Mouse (Mus musculus): ENCODE measurements around the gene Eif4e2. TPM values are rescaled to one million over a fixed set of nuclear protein-coding genes. Genes with fewer than 3 reads are reported as not detected.
A peak's percentile ranks its signal among the peaks of the same experiment; 100 is the strongest.

Gene Eif4e2
- polyA plus RNA-seq, 1 experiment from 2014 or later = 176 TPM

- no peak for ATAC-seq (ENCODE audit: insufficient number of reproducible peaks, low FRiP score, low TSS enrichment, low read depth)
- Histone ChIP-seq H3K9me3 (no peaks in the 10 kb centered on the region), H3K4me2 (no peak overlapping the region), H3K27ac (no peak overlapping the region), H3K27me3 (no peaks in the 10 kb centered on the region), H3K4me3 (no peak overlapping the region), H3K9ac (no peak overlapping the region), H3K36me3 (peaks cover 45% of the 10 kb centered on the region), H3K4me1 (no peaks in the 10 kb centered on the region)
- 60% methylated on average over 8 of the region's 8 CpGs for WGBS
Measured at GRCm38 (mm10) chr1:87239056-87239455, 25.3 kb downstream of the Eif4e2 start.

- no peak for ATAC-seq (ENCODE audit: insufficient number of reproducible peaks, low FRiP score, low TSS enrichment, low read depth)
- Histone ChIP-seq H3K4me1 (peaks cover 13% of the 10 kb centered on the region), H3K36me3 (peaks cover 17% of the 10 kb centered on the region), H3K9me3 (no peaks in the 10 kb centered on the region), H3K4me2 (no peak overlapping the region), H3K27ac (no peak overlapping the region), H3K27me3 (no peaks in the 10 kb centered on the region), H3K9ac (no peak overlapping the region), H3K4me3 (no peak overlapping the region)
- 70% methylated on average over 8 of the region's 8 CpGs for WGBS
Measured at GRCm38 (mm10) chr1:87243021-87243420, 29.3 kb downstream of the Eif4e2 start.

DNA sequence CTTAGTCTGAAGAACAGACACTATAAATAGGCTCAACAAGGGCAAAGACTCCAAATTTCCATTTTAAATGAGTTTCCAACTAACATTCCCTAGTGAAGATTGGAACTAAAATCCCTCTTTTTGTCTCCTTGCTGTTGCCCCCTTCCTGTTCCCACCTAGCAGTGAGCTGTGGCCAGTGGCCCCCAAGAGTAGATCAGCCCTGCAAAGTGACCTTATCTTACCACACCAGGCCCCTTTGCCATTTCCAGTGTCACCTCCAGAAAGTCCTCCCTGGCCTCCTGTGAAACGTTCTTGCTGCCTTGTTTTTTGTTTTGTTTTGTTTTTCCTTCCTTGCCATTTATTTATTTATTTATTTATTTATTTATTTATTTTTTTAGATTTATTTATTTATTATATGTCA is 31.7 kb downstream of the Eif4e2 start:
- no peaks in the 10 kb centered on the region for H3K9me3 ChIP-seq
- no peak overlapping the region for H3K4me2 ChIP-seq
- H3K4me1 ChIP-seq = peaks cover 13% of the 10 kb centered on the region
- no peak for ATAC-seq (ENCODE audit: insufficient number of reproducible peaks, low FRiP score, low TSS enrichment, low read depth)
- no peak overlapping the region for H3K9ac ChIP-seq
- 0 out of 2 replicates have a peak, but pooled peaks cover 2% of the 10 kb centered on the region for H3K36me3 ChIP-seq
- no peaks in the 10 kb centered on the region for H3K27me3 ChIP-seq
- WGBS = 43% methylated on average over 1 of the region's 1 CpGs
- no peak overlapping the region for H3K4me3 ChIP-seq
- H3K27ac ChIP-seq = no peak overlapping the region

GRCm38 (mm10) chr1:87245929-87246815 is 32.5 kb downstream of the Eif4e2 start:
- Histone ChIP-seq H3K9me3 (no peaks in the 10 kb centered on the region), H3K9ac (no peak overlapping the region), H3K36me3 (0 out of 2 replicates have a peak, but pooled peaks cover 2% of the 10 kb centered on the region), H3K4me1 (peaks cover 13% of the 10 kb centered on the region), H3K27ac (no peak overlapping the region), H3K27me3 (no peaks in the 10 kb centered on the region), H3K4me3 (peak overlapping the region; percentile 1; the same call in 1 of the 2 replicates), H3K4me2 (peak overlapping the region; percentile 33; the same call in 1 of the 2 replicates)
- peak; percentile 56; the same call in 1 of the 2 replicates for ATAC-seq (ENCODE audit: insufficient number of reproducible peaks, low FRiP score, low TSS enrichment, low read depth)
- 26% methylated on average over 22 of the region's 22 CpGs for WGBS

DNA sequence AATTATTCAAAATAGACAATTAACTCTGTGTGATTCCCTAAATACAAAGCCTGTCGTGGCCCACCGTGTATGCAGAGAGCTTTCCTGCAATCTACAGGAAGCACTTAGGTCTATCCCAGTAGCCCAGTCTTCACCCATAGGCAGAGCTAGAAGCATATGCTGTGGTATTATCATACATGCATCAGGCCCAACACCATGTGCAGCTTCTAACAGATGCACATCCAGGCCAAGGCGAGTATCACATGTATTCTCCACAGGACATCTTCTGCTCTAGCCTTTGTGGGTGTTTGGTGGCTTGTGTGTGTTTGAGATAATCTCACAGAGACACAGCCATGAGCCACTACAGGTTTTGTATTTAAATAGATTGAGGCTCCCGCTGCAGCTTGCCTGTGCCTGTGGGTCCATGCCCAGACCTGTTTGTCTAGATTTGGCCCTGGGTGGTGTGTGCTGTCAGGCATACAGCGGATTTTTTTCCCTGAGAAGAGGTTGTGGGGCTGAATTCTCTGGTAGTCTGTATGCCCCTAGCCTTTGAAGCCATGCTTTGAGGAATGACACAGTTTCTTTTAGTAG is 38.4 kb downstream of the Eif4e2 start:
- WGBS = 57% methylated on average over 5 of the region's 5 CpGs
- H3K36me3 ChIP-seq = no peaks in the 10 kb centered on the region
- no peaks in the 10 kb centered on the region for H3K27me3 ChIP-seq
- ATAC-seq (ENCODE audit: insufficient number of reproducible peaks, low FRiP score, low TSS enrichment, low read depth) = no peak
- H3K9me3 ChIP-seq = no peaks in the 10 kb centered on the region
- no peaks in the 10 kb centered on the region for H3K4me1 ChIP-seq
- no peak overlapping the region for H3K27ac ChIP-seq
- no peak overlapping the region for H3K4me2 ChIP-seq
- H3K4me3 ChIP-seq = no peak overlapping the region
- no peak overlapping the region for H3K9ac ChIP-seq

DNA sequence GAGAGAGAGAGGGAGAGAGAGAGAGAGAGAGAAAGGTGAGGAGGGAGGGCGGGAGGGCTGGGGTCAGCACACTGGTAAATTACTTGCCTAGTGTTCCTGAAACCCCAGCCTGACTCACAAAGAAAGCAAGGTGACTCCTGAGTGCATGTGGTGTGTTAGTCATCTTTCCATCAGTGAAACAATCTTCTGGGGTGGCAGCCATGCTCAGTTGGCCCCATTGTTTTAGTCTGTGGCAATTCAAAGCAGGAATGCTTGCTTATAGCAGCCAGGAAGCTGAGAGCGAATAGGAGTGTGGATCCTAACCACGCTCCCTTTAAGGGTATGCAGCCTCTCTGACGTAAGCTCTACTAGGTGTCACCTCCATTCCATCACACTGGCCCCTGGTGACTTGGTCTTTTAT is 41.5 kb downstream of the Eif4e2 start:
- 58% methylated on average over 4 of the region's 4 CpGs for WGBS
- Histone ChIP-seq H3K4me2 (no peak overlapping the region), H3K4me1 (0 out of 2 replicates have a peak, but pooled peaks cover 3% of the 10 kb centered on the region), H3K27ac (no peak overlapping the region), H3K36me3 (no peaks in the 10 kb centered on the region), H3K4me3 (no peak overlapping the region), H3K9ac (no peak overlapping the region), H3K9me3 (no peaks in the 10 kb centered on the region), H3K27me3 (peaks cover 24% of the 10 kb centered on the region)
- ATAC-seq (ENCODE audit: insufficient number of reproducible peaks, low FRiP score, low TSS enrichment, low read depth) = no peak

DNA sequence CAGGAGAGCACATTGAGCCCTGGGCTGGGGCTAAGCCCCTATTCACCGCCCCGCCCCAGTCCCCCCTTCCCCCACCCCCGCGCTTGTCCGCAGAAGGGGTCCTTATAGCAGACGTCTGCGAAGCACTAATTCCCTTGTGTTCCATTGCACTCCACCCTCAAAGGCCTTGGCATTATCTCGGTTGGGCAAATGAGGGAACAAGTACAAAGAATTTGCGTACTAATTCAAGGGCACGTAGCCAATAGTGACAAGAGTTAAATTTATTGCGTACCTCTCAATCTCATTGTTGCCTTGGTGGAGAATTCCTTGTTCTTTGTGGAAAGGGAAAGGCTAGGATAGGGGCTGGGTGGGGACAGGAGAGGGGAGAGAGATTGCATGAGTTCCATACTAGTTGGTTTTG is 44.0 kb downstream of the Eif4e2 start:
- Histone ChIP-seq H3K27ac (no peak overlapping the region), H3K27me3 (peaks cover 38% of the 10 kb centered on the region), H3K4me1 (0 out of 2 replicates have a peak, but pooled peaks cover 3% of the 10 kb centered on the region), H3K36me3 (no peaks in the 10 kb centered on the region), H3K4me2 (no peak overlapping the region), H3K9ac (no peak overlapping the region), H3K9me3 (no peaks in the 10 kb centered on the region), H3K4me3 (no peak overlapping the region)
- 21% methylated on average over 11 of the region's 11 CpGs for WGBS
- no peak for ATAC-seq (ENCODE audit: insufficient number of reproducible peaks, low FRiP score, low TSS enrichment, low read depth)

- no peak overlapping the region for H3K4me3 ChIP-seq
- no peak overlapping the region for H3K9ac ChIP-seq
- no peak for ATAC-seq (ENCODE audit: insufficient number of reproducible peaks, low FRiP score, low TSS enrichment, low read depth)
- H3K4me2 ChIP-seq = no peak overlapping the region
- peaks cover 46% of the 10 kb centered on the region for H3K27me3 ChIP-seq
- H3K27ac ChIP-seq = no peak overlapping the region
- no peaks in the 10 kb centered on the region for H3K9me3 ChIP-seq
- H3K4me1 ChIP-seq = peaks cover 3% of the 10 kb centered on the region; the same call in 1 of the 2 replicates
- no peaks in the 10 kb centered on the region for H3K36me3 ChIP-seq
- WGBS = 7% methylated on average over 14 of the region's 14 CpGs
Measured at GRCm38 (mm10) chr1:87258484-87258883, 44.8 kb downstream of the Eif4e2 start.

DNA sequence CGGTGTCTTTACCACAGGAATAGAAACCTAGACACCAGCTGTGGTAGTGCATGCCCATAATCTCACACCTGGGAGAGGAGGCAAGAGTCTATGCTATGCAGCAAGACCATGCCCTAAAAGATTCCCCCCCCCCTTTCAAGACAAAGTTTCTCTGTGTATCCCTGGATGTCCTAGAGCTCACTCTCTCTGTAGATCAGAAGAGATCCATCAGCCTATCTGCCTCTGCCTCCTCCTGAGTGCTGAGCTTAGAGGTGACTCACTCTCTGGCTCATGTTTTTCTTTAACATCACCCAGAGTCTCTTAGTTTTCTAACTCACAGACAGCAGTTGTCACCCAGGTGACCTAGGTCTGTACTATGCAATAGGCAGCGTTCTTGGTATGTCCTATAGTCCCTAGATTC is 45.6 kb downstream of the Eif4e2 start:
- ATAC-seq (ENCODE audit: insufficient number of reproducible peaks, low FRiP score, low TSS enrichment, low read depth) = no peak
- H3K4me1 ChIP-seq = peaks cover 10% of the 10 kb centered on the region
- no peak overlapping the region for H3K4me3 ChIP-seq
- no peaks in the 10 kb centered on the region for H3K36me3 ChIP-seq
- no peak overlapping the region for H3K9ac ChIP-seq
- no peak overlapping the region for H3K27ac ChIP-seq
- peaks cover 54% of the 10 kb centered on the region for H3K27me3 ChIP-seq
- no peaks in the 10 kb centered on the region for H3K9me3 ChIP-seq
- no peak overlapping the region for H3K4me2 ChIP-seq
- 71% methylated on average over 2 of the region's 2 CpGs for WGBS

DNA sequence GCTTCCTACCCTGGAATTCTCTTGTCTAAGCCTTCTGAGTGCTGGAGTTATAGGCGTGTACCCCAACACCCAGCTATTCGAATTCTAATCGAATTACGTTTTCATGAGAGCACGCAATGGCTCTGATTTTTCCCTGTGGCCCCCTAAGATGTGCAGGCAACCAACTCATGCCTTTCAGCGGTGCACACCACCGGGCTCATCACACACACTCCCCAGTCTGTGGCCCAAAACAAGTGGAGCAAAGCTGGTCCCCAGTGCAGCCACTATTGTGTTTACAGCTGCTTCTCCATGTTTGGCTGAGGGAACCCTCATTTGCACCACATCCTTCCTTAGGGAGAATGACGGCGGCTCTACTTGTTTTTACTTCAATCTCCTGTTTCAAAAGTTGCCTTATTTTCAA is 49.5 kb downstream of the Eif4e2 start:
- Histone ChIP-seq H3K36me3 (no peaks in the 10 kb centered on the region), H3K4me2 (no peak overlapping the region), H3K9ac (no peak overlapping the region), H3K27ac (no peak overlapping the region), H3K9me3 (no peaks in the 10 kb centered on the region), H3K4me1 (peaks cover 26% of the 10 kb centered on the region), H3K4me3 (no peak overlapping the region), H3K27me3 (peaks cover 79% of the 10 kb centered on the region)
- no peak for ATAC-seq (ENCODE audit: insufficient number of reproducible peaks, low FRiP score, low TSS enrichment, low read depth)
- 8% methylated on average over 9 of the region's 9 CpGs for WGBS

DNA sequence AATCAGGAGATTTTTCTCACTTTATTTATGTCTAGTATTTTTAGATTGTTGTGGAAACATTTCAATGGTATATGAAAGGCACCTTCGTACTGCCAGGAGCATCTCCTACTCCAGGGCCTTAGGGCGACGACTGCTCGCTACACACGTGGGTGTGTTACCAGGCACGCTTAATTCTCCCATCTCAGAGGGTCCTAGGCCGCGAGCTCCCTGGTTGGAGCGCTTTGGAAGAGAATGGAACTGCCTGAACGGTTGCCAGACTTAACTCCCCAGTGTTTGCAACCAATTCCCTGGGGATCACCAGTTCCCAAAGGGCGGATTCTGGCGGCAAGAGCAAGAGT is 50.1 kb downstream of the Eif4e2 start:
- no peak for ATAC-seq (ENCODE audit: insufficient number of reproducible peaks, low FRiP score, low TSS enrichment, low read depth)
- 4% methylated on average over 12 of the region's 12 CpGs for WGBS
- no peak overlapping the region for H3K9ac ChIP-seq
- H3K36me3 ChIP-seq = no peaks in the 10 kb centered on the region
- H3K27me3 ChIP-seq = peaks cover 75% of the 10 kb centered on the region
- peak overlapping the region; percentile 50 for H3K4me3 ChIP-seq
- H3K27ac ChIP-seq = no peak overlapping the region
- peaks cover 23% of the 10 kb centered on the region for H3K4me1 ChIP-seq
- peak overlapping the region; percentile 97 for H3K4me2 ChIP-seq
- H3K9me3 ChIP-seq = no peaks in the 10 kb centered on the region

Measured in limb, embryonic 15.5 days (tissue).